Mouse (Mus musculus) midbrain, embryonic 10.5 days (tissue): ENCODE results near the gene Psmb4. TPM values are rescaled to one million over a fixed set of nuclear protein-coding genes. Genes with fewer than 3 reads are reported as not detected.
"Not testable (repeated sequence)": the region's sequence is repeated elsewhere in the genome, so short reads cannot be mapped to it uniquely, and the experiment has no call there.

Experiments used
- DNase-seq: peaks from one replicate; pipeline ENCODE4 v3.0.0-alpha.2; 2017; ENCODE audit warnings: low spot score
- H3K27ac ChIP-seq: fragments of 300-500 bp; sonication (generic); replicated peaks from 2 replicates; pipeline ENCODE4 v1.5.1; 2016; ENCODE audit warnings: mild to moderate bottlenecking
- H3K27me3 ChIP-seq: fragments of 300-500 bp; sonication (generic); 2 replicates; pipeline ENCODE4 v1.6.1; 2016; ENCODE audit warnings: low read depth, mild to moderate bottlenecking; ENCODE audit not compliant: poor library complexity, severe bottlenecking
- H3K36me3 ChIP-seq: fragments of 300-500 bp; sonication (generic); 2 replicates; pipeline ENCODE4 v1.6.1; 2016; ENCODE audit warnings: mild to moderate bottlenecking, moderate library complexity
- H3K4me1 ChIP-seq: fragments of 300-500 bp; sonication (generic); 2 replicates; pipeline ENCODE4 v1.6.1; 2016
- H3K4me3 ChIP-seq: fragments of 300-500 bp; sonication (generic); 2 replicates; pipeline ENCODE4 v1.5.1; 2016; ENCODE audit warnings: mild to moderate bottlenecking, moderate library complexity
- H3K9me3 ChIP-seq: fragments of 300-500 bp; sonication (generic); replicated peaks from 2 replicates; pipeline ENCODE4 v1.6.1; 2016; ENCODE audit warnings: mild to moderate bottlenecking
- WGBS: fragments of 180-500 bp; shearing (Covaris S2); methylation state at CpG from one replicate; pipeline ENCODE4 v1.1.7; 2016; 5-methylcytosine and 5-hydroxymethylcytosine counted together
- polyA plus RNA-seq: library from polyadenylated mRNA; unstranded; fragments of >200 nt; fragmentation: Nextera tagmentation; extraction: Ambion mirVana; gene quantifications from 2 replicates; pipeline ENCODE4 v1.2.1, GENCODE M21; 2016

Psmb4 gene
- 349 and 357 TPM in 2 replicates for polyA plus RNA-seq

DNA sequence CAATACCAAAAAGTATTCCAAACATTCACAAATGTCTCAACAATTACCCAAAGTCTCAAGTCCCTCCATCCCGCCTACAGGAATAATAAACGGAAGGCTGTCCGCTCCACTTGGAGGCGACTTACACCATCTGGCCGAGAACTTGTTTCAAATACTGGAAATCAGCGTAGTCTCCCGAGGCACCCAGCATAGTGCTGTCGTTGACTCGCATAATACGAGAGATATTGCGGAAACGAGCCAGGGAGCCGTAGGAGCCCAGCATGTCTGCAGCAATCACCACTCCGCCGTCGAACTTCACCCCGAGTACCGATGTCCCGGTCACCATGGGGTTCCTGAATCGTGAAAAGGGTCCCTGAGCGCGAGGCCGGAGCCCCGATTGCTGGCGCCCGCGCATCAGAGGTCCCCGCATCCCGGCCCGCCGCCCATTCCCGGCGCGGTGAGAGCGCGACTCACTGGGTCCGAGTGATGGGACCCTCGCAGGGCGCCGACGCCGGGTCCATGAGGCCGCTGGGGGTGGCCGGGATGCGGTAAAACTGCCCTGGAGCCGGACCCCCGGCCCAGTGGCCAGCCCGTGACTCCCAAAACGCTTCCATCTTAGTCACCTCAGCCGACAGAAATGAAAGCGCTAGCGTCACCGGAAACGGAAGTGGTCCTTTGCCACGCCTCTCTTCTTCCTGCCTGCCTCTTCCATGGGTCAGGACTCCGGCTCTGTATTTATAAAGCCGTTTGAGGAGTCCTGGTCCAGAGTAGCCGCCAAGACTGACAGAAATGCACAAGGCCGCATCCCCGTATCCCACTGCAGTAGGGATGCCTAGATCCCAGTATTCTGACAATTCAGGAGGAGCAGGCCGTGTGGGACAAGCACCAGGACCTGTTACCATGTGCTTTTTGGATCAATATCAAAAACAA is at the start of gene Psmb4:
Gene Psmb4, minus strand, starts transcription at position 646 of the 909 bp plus-strand sequence.
- 2% methylated on average over 61 of the region's 61 CpGs for WGBS
- Histone ChIP-seq H3K27me3 (no peaks in the 10 kb centered on the region), H3K27ac (peak within 1 kb of the TSS; percentile 86), H3K36me3 (peaks cover 42% of the 10 kb centered on the region), H3K9me3 (no peaks in the 10 kb centered on the region), H3K4me3 (peak within 1 kb of the TSS; percentile 88), H3K4me1 (peaks cover 22% of the 10 kb centered on the region)
- DNase-seq, result peak; percentile 91

DNA sequence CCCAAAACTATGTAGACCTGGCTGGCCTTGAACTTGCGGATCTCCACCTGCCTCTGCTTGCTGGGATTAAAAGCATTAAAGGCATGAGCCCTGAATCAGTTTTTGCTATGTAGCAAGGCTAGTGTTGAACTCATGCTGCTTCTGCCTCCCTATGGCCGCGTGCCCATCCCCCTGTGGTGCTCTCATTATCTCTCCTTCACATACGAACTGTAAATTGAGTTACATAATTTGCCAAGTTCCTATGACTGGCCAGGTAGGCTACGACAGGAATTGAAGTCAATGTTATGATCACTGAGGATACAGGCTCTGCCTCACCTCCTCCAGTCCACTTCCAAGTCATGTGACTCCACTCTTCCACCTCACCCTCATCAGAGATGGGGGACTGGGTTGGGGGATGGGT is 49.4 kb upstream of the Psmb4 start:
- not testable (repeated sequence) for H3K27me3 ChIP-seq, H3K9me3 ChIP-seq, H3K4me3 ChIP-seq, DNase-seq, H3K27ac ChIP-seq, H3K36me3 ChIP-seq
- peaks cover 13% of the 10 kb centered on the region for H3K4me1 ChIP-seq
- WGBS, result 85% methylated on average over 5 of the region's 5 CpGs

DNA sequence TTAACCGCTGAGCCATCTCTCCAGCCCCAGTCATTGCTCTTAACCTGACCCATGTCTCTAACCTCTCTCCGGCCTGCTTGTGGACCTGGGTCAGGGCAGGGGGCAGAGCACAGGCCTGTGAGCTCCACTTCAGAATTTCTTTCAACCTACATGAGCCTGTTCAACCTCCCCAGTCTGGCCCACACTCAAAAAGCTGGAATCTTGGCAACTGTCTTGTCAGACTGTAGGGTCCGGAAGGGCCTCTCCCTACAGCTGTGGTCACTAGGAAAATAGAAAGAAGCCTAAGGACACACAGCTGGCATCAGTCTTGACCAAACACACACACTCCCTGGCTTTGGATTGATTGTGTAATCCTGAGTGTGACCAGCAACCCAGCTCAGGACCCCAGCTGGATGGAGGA is 48.6 kb upstream of the Psmb4 start:
- WGBS, result 94% methylated on average over 3 of the region's 3 CpGs
- not testable (repeated sequence) for H3K4me3 ChIP-seq, H3K27ac ChIP-seq, H3K36me3 ChIP-seq, H3K9me3 ChIP-seq, DNase-seq, H3K27me3 ChIP-seq
- peaks cover 13% of the 10 kb centered on the region for H3K4me1 ChIP-seq

DNA sequence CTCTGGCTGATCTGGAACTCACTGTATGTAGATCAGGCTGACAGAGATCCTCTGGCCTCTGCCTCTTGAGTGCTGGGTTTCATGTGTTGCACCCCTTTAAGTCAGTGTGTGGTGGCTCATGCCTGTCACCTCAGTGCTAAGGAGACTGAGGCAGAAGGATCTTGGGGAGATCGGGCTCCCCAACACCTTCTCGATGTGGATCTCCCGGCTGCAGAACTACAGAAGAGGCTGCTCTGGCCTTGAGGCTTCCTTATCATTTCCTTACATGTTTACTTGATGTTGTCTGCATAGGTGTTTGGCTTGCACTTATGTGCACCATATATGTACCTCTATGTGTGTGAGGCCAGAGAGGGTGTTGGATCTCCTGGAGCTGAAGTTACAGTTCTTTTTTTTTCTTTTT is 47.8 kb upstream of the Psmb4 start:
- DNase-seq, H3K27ac ChIP-seq, H3K4me3 ChIP-seq, H3K36me3 ChIP-seq, H3K9me3 ChIP-seq, H3K27me3 ChIP-seq: not testable (repeated sequence)
- H3K4me1 ChIP-seq, result peaks cover 13% of the 10 kb centered on the region
- 97% methylated on average over 3 of the region's 3 CpGs for WGBS

DNA sequence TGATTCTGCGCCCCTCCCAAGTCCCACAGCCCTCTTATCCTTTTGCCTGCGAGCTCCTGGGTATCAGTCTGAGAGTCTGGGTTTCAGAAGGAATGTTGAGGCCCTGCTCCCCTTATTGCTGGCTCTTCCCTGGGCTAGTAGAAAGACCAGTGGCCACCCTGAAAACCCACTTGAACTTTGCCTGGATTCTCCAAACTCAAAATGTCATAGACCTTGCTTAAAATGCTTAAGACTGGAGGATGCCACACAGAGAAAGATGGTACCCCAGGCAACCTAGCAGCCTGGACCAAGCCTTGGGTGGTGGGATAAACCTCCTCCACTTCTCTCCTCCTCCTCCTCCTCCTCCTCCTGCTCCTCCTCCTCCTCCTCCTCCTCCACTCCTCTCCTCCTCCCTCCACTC is 46.8 kb upstream of the Psmb4 start:
- H3K4me3 ChIP-seq, DNase-seq, H3K27me3 ChIP-seq, H3K9me3 ChIP-seq, H3K36me3 ChIP-seq, H3K27ac ChIP-seq: not testable (repeated sequence)
- no CpG with 5 or more reads among the region's 2 CpGs for WGBS
- peaks cover 13% of the 10 kb centered on the region for H3K4me1 ChIP-seq

DNA sequence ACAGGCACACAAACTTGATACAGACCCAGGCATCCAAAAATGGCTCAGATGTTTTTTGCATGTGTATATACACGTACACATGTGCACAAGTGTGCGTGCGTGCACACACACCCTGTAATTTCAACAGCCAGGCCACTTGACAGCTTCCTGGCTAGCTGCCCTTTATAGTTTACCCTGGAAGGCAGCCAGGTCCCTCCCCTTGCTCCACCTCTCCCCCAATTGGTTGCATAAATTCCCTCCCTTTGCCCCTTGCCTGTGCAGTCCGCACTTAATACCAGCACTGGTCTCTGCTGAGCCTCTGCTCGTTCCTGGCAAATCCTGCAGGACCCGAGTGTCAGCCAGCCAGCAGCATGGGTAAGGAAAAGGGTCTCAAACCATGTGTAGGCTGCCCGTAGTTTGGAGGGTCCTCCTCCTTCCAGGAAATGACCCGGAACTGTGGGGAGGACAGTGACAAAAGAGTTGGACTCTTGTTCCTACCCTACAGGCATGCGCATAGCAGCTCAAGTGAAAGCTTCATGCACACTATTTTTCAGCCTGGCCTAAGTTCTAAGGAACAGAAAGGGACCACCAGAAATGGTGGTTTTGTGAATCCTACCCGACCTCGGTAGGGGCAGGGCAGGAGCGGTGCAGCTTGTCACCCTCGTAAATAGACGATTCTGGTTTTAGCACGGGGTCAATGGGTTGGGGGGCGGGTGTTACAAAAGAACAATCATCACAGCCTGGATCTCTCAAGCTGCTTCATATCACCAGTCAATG is 46.2 kb upstream of the Psmb4 start, which contains the start of gene Selenbp1:
Gene Selenbp1, plus strand, starts transcription at position 248 of the 756 bp plus-strand sequence.
- no peaks in the 10 kb centered on the region for H3K9me3 ChIP-seq
- H3K4me1 ChIP-seq, result peaks cover 13% of the 10 kb centered on the region
- H3K27me3 ChIP-seq, result no peaks in the 10 kb centered on the region
- peak; percentile 33 for DNase-seq
- H3K36me3 ChIP-seq, result no peaks in the 10 kb centered on the region
- peak within 1 kb of the TSS; percentile 24; the same call in 1 of the 2 replicates for H3K4me3 ChIP-seq
- H3K27ac ChIP-seq, result peak within 1 kb of the TSS; percentile 49
- 48% methylated on average over 16 of the region's 16 CpGs for WGBS

DNA sequence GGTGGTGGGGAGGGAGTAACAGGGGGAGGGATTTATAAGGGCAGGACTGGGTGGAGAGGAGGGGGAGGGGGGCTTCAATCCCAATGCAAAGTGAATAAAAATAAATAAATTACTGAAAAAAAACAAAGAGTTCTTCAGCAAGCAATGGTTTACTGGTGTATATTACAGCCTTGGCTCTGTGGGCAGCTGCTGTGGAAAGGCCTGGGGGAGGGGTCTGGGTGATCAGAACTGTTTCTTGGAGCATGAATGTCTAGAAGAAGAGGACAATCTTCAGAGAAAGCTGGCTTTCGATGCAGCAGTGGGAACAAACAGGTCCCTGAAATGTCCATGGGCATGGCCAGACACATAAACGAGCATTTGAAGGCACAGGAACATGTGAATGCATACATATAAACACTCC is 45.5 kb upstream of the Psmb4 start:
- not testable (repeated sequence) for H3K9me3 ChIP-seq, DNase-seq, H3K36me3 ChIP-seq, H3K27me3 ChIP-seq, H3K4me3 ChIP-seq, H3K27ac ChIP-seq
- 70% methylated on average over 2 of the region's 2 CpGs for WGBS
- peaks cover 13% of the 10 kb centered on the region for H3K4me1 ChIP-seq

DNA sequence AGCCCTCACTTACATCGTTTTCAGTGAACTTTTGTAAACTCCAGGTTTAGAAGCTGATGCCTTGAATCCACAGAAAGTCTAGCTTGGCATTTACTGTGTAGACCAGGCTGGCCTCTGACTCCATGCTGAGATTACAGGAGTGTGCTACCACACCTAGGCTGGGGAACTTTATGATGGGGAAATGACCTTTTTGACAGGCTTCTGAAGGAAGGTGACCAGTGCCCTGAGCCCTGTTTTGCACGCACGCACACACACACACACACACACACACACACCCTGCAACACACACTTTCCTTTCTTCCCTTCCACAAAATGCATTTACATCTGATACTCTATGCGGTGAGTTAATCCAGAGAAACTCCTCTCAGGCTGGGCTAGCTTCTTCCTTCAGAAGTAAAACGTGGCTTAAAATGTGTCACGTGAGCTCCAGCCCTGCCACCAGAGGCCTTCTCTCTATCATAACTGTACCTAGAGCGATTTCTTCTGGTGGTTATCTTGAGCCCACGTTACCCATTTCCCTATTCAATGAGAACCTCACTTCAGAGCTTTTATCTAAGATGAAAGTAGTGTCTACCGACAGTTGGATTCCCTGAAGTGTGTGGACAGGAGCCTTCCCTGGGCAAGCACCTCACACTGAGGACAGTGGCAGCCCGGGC is 44.8 kb upstream of the Psmb4 start:
- H3K9me3 ChIP-seq, result not testable (repeated sequence)

DNA sequence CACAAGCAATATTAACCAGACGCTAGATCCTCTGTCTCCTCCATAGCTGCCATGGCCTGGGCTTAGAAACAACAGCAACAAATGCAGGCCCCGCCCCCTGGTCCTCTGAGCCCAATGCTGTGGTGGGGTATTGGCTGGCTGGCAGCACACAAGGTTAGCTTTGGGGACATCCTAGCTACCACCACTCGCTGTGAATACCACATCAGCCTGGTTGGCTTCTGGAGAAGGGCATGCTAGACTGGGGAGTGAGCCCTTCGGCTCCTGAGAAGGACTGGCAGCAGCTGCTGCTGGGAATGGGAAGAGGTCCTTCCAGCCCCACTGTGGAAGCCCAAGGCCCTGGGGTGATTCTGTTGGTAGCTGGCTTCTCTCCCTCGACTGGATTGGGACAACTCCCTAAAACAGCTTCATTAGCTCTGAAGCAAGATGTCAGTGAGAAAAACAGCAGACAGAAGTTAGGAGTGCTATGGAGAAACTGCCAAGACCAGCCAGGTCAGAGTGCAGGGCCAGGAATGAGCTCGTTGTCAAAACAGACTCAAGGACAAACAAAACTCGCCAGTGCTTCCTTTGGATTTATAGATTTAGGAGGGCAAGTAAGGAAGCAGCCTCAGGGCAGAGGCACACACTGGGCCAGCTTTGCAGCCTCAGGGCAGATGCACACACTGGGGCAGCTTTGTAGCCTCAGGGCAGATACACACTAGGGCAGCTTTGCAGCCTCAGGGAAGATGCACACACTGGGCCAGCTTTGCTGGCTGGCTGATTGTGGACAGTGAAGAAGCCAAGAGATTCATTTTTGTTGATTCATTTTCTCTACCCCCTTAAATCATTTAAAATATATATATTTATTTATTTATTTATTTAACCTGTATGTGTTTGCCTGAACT is 43.9 kb upstream of the Psmb4 start:
- H3K27me3 ChIP-seq, H3K36me3 ChIP-seq, H3K4me3 ChIP-seq, H3K27ac ChIP-seq, H3K9me3 ChIP-seq, DNase-seq: not testable (repeated sequence)
- WGBS, result 55% methylated on average over 7 of the region's 7 CpGs
- peaks cover 13% of the 10 kb centered on the region for H3K4me1 ChIP-seq

More for the DNA sequence above, 44.8 kb upstream of the Psmb4 start:
- H3K4me1 ChIP-seq, result peaks cover 13% of the 10 kb centered on the region
- not testable (repeated sequence) for H3K36me3 ChIP-seq, H3K27ac ChIP-seq, H3K4me3 ChIP-seq, DNase-seq, H3K27me3 ChIP-seq
- 79% methylated on average over 10 of the region's 10 CpGs for WGBS

DNA sequence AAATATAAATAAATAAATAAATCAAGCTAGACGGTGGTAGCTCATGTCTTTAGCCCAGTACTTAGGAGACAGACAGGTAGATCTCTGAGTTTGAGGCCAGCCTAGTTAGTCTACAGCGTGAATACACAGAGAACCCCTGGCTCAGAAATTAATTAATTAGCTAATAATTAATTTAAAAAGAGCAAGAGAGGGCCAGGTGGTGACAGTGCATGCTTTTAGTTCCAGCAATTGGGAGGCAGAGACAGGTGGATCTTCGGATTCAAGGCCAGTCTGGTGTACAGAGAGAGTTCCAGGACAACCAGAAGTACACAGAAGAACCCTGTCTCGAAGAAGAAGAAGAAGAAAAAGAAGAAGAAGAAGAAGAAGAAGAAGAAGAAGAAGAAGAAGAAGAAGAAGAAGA is 42.2 kb upstream of the Psmb4 start:
- H3K27me3 ChIP-seq, H3K27ac ChIP-seq, H3K9me3 ChIP-seq, DNase-seq, H3K36me3 ChIP-seq, H3K4me3 ChIP-seq: not testable (repeated sequence)
- H3K4me1 ChIP-seq, result peaks cover 13% of the 10 kb centered on the region
- 91% methylated on average over 4 of the region's 4 CpGs for WGBS

DNA sequence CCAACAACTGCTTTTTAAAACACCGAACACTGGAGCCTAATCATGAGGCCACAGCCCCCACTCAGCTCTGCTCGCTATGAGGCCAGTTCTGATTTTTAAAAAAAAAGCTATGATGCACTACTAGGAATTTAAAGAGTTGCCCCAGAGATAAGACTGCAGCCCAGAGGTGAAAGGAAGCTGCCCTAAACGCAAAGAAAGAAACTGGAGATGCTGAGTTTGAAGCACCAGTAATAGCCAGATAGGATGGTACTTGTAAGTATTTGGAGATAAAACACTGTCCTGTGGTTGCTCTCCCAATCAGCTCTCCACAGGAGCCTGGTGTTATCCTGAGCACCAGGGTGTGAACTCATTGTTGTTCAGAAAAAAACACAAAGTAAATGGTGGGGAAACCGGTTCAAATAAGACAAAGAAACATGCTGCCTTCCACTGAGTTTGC is 39.6 kb upstream of the Psmb4 start:
- not testable (repeated sequence) for DNase-seq, H3K9me3 ChIP-seq, H3K4me1 ChIP-seq, H3K27ac ChIP-seq, H3K4me3 ChIP-seq, H3K36me3 ChIP-seq, H3K27me3 ChIP-seq
- WGBS, result 49% methylated on average over 4 of the region's 4 CpGs

DNA sequence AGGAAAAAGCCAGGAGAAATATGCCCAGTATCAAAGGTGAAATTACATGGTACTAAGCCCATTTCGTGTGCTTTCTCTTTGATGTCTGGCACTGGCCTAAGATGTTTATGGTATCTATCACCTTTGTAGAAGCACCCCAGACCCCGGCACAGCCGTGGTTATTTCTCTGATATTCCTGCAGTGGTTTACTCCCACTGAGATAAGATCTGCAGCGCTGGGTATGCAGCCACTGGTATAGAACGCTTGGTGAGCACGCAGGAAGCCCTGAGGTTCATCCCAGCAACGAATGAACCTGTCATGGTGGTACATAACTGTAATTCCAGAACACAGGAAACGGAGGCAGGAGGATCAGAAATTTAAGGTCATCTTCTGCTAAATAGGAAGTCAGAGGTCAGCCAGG is 37.9 kb upstream of the Psmb4 start:
- WGBS, result 83% methylated on average over 8 of the region's 8 CpGs
- DNase-seq, result no peak
- H3K27me3 ChIP-seq, result no peaks in the 10 kb centered on the region
- no peak overlapping the region for H3K4me3 ChIP-seq
- no peaks in the 10 kb centered on the region for H3K4me1 ChIP-seq
- no peaks in the 10 kb centered on the region for H3K9me3 ChIP-seq
- H3K27ac ChIP-seq, result no peak overlapping the region
- H3K36me3 ChIP-seq, result no peaks in the 10 kb centered on the region
